Mouse (Mus musculus): ENCODE results near the gene Shank3.

Gene Shank3

DNA sequence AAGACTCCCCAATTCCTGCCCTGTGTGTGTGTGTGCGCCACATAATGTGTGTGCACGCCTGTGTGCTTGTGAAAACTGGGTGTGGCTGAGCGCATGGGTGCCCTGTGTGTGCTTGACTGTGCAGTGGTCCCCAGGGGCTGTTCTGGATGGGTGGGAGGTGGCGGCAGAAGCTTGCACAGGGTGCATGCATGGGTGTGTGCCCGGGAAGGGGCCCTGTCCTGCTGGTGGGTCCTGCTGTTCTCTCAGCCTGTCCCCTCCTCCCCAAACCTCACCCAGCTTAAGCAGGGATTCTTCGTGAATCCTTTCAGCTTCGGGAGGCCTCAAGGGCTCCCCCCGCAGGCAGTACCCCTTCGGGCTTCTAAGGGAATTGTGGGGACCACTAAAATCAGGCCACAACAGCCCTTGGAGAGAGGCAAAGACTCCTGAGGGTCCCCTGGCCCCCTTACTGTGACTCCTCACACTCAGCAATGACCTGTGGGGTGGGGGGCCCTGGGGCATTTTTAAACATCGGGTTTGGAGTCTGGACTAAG lies 59.8 kb downstream of the Shank3 start:
- no peak for DNase-seq

DNA sequence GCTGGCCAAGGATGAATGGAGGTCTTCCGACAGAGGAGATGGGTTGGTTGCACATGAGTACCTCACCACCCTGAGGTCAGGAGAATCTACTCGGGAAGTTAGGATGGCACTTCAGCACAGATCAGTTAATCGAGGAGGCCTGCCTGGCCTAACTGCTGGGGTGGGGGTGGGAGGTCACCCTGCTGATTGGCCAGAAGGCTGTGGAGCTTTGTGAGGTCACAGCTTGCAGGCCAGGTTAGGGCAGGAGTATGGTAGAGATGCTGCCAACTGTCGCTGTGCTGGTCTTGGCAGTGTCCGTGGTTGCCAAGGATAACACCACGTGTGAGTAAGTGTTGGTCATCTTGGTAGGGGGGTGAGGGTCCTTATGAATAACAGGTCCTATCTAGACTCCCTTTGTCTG lies 68.7 kb downstream of the Shank3 start, which contains the start of gene Acr:
TSS of gene Acr (plus strand) at position 213 of the 400 bp plus-strand sequence.
- no peak for DNase-seq

GRCm38 (mm10) chr15:89572147-89572546 lies 72.7 kb downstream of the Shank3 start:
- DNase-seq: no peak

DNA sequence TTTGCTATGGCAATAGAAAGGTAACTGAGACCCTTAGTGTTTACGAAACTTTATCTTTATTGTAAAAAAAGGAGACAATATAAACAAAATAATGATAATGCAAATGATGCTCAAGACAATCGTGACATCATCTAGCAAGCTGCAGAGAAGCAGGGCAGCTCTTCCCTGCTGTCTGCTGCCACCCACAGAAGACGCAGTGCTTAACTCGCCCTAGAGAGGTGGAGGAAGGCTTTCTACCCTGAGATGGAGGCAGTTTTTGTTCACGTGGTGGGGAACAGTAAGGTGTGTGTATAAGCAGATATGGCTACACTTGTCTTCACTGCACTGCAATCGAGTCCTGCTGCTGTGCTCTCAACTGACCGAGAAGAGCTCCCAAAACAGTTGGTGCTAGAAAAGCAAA lies 83.1 kb downstream of the Shank3 start:
- no peak for DNase-seq

- DNase-seq: no peak
Measured at GRCm38 (mm10) chr15:89585101-89585500, 85.7 kb downstream of the Shank3 start.

DNA sequence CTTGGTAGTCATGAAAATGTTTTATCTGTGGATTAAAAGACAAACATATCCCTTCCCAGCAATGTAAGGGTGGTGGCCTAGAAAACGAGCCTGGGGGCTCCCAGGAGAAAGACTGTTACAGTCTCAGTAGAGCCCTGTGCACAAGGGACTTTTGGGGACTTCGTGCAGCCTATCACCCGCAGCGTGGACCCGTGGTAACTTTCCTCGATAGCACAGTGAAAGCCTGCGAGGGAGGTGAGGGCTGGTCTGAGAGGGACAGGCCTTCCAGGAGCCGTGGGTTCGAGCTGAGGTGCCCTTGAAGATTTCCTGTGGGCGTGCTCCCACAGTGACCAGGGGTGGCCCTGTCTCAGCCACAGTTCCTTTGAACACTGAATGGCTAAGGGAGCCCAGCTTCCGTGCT lies 86.2 kb downstream of the Shank3 start:
- no peak for DNase-seq

GRCm38 (mm10) chr15:89589146-89589545 lies 89.7 kb downstream of the Shank3 start:
- DNase-seq: peak; percentile 77

- DNase-seq: no peak
Measured at GRCm38 (mm10) chr15:89591317-89591716, 91.9 kb downstream of the Shank3 start.

DNA sequence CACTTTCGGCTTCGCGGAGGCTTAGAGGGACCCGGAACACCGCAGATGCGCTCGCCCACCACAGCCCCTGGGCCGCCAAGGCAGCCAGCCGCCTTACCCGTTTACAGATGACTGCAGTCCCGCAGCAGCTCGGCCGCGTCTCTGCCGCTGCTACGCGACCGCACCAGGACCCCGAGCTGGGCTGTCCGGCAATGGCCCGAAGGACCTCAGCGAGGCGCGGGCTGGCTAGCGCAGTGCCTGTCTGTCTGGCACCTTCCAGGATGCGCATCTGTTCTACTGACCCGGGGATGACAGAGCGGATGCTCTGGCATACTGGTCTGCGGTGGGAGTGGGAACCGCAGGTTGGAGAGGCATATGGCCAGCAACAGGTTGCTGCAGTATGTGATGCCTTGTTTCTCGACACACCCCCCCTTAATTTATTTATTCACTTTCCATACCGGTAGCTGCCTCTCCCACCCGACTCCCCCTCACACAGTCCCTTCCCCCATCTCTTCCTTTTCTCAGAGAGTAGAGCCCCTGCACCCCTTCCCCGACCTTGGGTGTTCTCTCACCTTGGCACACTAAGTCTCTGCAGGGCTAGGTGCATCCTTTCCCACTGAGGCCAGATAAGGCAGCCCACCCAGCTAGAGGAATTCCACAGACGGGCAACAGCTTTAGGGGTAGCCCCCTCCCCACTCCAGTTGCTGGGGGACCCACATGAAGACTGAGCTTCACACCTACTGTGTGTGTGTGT lies 92.5 kb downstream of the Shank3 start, which contains the start of gene Rabl2:
TSS of gene Rabl2 (minus strand) at position 201 of the 733 bp plus-strand sequence.
- DNase-seq: peak; percentile 92

- DNase-seq: no peak
Measured at GRCm38 (mm10) chr15:89592548-89592947, 93.1 kb downstream of the Shank3 start.

DNA sequence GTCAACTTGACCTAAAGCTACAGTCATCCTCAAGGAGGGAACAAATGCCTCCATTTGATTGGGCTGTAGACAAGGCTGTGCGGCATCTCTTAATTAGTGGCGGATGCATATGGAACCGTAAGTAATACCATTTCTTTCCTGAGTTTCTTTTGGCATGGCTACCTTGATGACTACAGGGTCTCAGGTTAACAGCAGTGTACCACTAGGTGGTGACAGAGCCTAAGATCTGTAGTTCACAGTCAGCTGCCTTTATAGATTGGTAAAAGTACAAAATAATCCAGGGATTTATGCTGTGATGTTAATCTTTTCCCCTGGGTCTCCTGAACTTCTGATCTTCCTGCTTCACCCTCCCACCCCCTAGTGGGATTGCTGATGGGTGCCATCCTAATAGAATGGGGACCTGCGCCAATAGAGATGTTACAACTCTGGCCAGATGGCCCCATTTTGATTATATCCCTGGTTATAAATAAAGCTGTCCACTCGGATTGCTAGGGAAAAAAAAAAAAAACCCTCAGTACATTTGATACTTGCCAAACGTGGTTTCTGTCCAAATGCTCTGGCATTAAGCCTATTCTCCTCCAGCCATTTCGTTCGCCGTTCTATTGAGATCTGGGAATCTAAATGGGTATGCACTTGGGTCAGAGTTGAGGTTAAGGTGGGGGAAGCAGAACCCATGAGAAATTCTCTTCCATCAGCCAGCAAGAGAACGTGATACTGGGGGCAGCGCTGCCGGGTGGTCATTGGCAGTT lies 106.6 kb downstream of the Shank3 start:
- DNase-seq: no peak

DNA sequence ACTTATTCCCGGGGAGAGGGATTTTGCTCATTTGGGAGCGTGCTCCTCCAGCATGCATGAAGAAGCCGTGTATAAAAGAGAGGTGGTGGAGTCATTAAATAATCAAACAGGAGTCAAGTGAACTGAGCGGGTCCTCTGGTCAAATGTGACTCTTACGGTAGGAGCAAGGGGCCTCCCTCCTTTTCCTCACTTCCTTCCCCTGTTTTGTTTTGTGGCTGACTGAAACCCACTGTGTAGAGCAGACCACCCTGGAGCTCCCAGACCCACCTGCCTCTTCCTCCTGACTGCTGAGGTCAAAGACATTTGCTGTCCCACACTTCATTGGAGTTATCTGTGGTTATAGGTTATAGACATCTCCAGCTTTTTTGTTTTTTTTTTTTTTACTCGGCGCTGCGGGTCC lies 108.1 kb downstream of the Shank3 start:
- DNase-seq: no peak

- no peak for DNase-seq
Measured at GRCm38 (mm10) chr15:89607888-89608287, 108.5 kb downstream of the Shank3 start.

Measured in kidney, postnatal 14 days (tissue).